Mouse (Mus musculus): ENCODE data around the gene Fam114a1.

DNA sequence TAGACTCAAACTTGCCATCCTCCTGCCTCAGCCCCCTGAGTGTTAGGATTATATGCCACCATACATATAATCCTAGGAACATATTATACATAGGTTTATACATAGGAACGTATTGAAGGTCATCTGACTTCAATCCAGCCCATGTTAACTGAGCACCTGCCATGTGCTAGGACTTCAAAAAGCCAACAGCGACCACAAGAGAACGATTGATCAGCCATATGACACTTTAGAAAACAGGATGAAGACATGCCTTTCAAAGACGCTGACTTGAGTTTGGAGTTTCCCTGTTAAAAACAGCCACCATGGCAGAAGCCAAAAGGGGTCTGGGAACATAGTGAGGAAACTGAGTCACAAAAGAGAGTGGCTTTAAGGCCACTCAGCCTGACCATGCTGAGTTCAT, 35.4 kb downstream of the Fam114a1 start:
- TF ChIP-seq CTCF (IDR thresholded peaks at IDR 0.05; ENCODE audit: low read depth): no peak
- no peak for TF ChIP-seq EP300 (IDR thresholded peaks at IDR 0.05; ENCODE audit: low read depth)

Data from liver, embryonic 14.5 days (tissue).